Mouse (Mus musculus) neural tube, postnatal 0 days (tissue): Measurements from ENCODE around the gene Zfp318. TPM values are rescaled to one million over a fixed set of nuclear protein-coding genes. Genes with fewer than 3 reads are reported as not detected.

ENCODE experiments used
- polyA plus RNA-seq: library from polyadenylated mRNA; unstranded; fragments of >200 nt; fragmentation: Nextera tagmentation; extraction: Ambion mirVana; gene quantifications from 2 replicates; pipeline ENCODE4 v1.2.1, GENCODE M21; 2015

Gene Zfp318
- polyA plus RNA-seq, result 24.5 and 28.1 TPM in 2 replicates

GRCm38 (mm10) chr17:46383294-46384060 lies at the start of gene Zfp318:
TSS of gene Zfp318 (plus strand) at chr17:46383731.

GRCm38 (mm10) chr17:46428761-46429414 lies 45.4 kb downstream of the Zfp318 start, which contains the start of gene Crip3:
TSS of gene Crip3 (plus strand) at chr17:46428926.

GRCm38 (mm10) chr17:46438298-46438873 lies 54.9 kb downstream of the Zfp318 start, which contains the start of gene Slc22a7:
TSS of gene Slc22a7 (minus strand) at chr17:46438457.

Other genes with a start within 250 kb of the Zfp318 start
- gene Rsph9, start 239.5 kb upstream of the Zfp318 start, polyA plus RNA-seq, result 68.4 and 71.7 TPM in 2 replicates
- gene Mad2l1bp, start 230.2 kb upstream of the Zfp318 start, polyA plus RNA-seq, result 19.2 and 19.4 TPM in 2 replicates
- gene Gtpbp2, start 222.7 kb upstream of the Zfp318 start, polyA plus RNA-seq, result 24.7 and 30.6 TPM in 2 replicates
- gene Polh, start 181.1 kb upstream of the Zfp318 start, polyA plus RNA-seq, result 5.2 and 5.6 TPM in 2 replicates
- 20.0 and 21.7 TPM in 2 replicates for gene Xpo5, start 180.9 kb upstream of the Zfp318 start, polyA plus RNA-seq
- 62.8 and 66.8 TPM in 2 replicates for gene Polr1c, start 135.7 kb upstream of the Zfp318 start, polyA plus RNA-seq
- gene Yipf3, start 135.7 kb upstream of the Zfp318 start, polyA plus RNA-seq, result 84.4 and 99.9 TPM in 2 replicates
- gene Lrrc73, start 130.2 kb upstream of the Zfp318 start, polyA plus RNA-seq, result 24.2 and 26.1 TPM in 2 replicates
- gene Tjap1, start 100.7 kb upstream of the Zfp318 start, polyA plus RNA-seq, result 17.5 and 21.4 TPM in 2 replicates
- gene Dlk2, start 86.3 kb upstream of the Zfp318 start, polyA plus RNA-seq, result 27.2 and 32.3 TPM in 2 replicates
- gene Abcc10, start 55.4 kb upstream of the Zfp318 start, polyA plus RNA-seq, result 6.6 and 8.2 TPM in 2 replicates
- gene Crip3, start 45.2 kb downstream of the Zfp318 start, polyA plus RNA-seq, result 0.50 and 1.1 TPM in 2 replicates
- 0.32 TPM in 1 of 2 replicates, not detected in the other for gene Slc22a7, start 54.7 kb downstream of the Zfp318 start, polyA plus RNA-seq
- gene Ttbk1, start 103.9 kb downstream of the Zfp318 start, polyA plus RNA-seq, result 7.8 and 8.7 TPM in 2 replicates
- 12.4 and 15.1 TPM in 2 replicates for gene Dnph1, start 113.0 kb downstream of the Zfp318 start, polyA plus RNA-seq
- gene Cul9, start 162.7 kb downstream of the Zfp318 start, polyA plus RNA-seq, result 14.0 and 18.6 TPM in 2 replicates
- gene Srf, start 172.4 kb downstream of the Zfp318 start, polyA plus RNA-seq, result 4.0 and 5.5 TPM in 2 replicates
- gene Ptk7, start 245.8 kb downstream of the Zfp318 start, polyA plus RNA-seq, result 21.4 and 22.3 TPM in 2 replicates